Mouse (Mus musculus) heart, postnatal 0 days (tissue): ENCODE measurements at regions not wholly inside any gene's neighbourhood (a gene's known extent, or its start where the extent isn't known, plus 50 kb on each side); places are given as distances from the start of the nearest gene placed in this dataset.

ENCODE experiments used
- CTCF ChIP-seq: IDR thresholded peaks from 2 replicates; pipeline ENCODE4 v1.5.1; 2016; ENCODE audit warnings: antibody characterized with exemption, control low read depth, low read depth
- EP300 ChIP-seq: IDR thresholded peaks from 2 replicates; pipeline ENCODE4 v1.6.1; 2016; ENCODE audit warnings: antibody characterized with exemption, low read depth

DNA sequence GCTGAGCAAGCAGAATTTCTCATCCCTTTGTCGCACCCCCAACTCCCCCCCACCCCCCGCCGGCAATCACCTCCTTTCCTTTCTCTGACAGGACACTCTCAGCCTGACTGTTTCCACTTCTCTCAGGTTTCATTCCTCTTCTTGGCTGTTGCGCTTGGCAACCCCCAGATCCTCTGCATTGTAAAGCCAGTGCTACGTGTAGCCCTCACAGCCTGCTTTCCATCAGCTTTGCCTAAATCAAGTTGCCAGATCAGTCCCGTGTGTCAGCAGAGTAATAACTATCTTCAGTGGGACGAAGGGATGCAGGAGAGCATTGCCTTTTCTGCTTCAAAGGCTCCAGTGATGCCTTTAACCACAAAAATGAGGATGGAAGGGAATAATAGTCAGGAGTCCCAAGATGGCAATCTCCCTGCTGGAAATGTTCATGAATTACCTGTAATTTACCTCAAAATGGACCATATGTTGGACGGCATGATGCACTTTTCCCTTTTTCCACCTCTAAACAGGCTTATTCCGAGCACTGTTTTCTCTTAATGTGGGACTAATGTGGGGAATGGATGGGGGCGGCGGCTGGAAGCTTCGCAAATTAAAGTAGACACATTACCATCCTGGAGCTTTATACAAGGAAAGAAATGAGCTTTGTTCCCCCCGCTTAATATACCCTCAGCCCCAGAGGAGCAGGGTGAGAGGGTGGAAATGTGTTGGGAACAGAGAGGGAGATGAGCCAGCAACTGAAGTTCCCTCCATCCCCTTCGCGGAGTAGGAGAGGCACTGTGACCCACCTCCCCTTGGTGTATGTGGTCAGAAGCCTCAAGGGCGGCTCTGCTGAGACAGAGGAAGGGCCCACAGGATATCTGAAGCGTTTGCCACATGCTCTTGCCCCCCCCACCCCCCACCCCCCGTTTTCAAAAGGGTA, 168.3 kb upstream of the Npvf start:
- no peak for TF ChIP-seq CTCF
- no peak for TF ChIP-seq EP300
